Mouse (Mus musculus) spleen, postnatal 14 days (tissue): ENCODE measurements at regions not wholly inside any gene's neighbourhood (a gene's known extent, or its start where the extent isn't known, plus 50 kb on each side); places are given as distances from the start of the nearest gene placed in this dataset.

Experiments used
- DNase-seq, 2 experiments: peaks; one replicate each; pipeline ENCODE4 v3.0.0; 2021 to 2022; ENCODE audit warnings: low spot score in 2 of 2

DNA sequence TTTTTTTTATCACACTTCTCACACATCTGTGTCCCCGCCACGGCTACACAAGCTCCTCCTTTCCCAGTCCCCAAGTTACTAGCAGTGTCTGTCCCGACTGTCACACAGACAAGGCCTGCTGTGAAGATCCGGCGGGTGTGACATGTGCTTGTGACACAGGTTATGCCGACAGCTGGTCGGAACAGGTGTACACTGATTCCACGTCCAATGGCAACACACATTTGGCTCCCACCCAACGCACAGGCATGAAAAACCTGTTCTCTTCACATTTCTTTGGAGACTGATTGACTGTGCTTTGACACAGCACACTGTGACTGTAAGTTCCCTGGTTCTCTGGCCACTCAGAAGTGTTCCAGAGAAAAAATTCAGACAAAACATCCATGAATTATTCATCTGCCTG lies 281.4 kb downstream of the En1 start:
- no peak for DNase-seq

DNA sequence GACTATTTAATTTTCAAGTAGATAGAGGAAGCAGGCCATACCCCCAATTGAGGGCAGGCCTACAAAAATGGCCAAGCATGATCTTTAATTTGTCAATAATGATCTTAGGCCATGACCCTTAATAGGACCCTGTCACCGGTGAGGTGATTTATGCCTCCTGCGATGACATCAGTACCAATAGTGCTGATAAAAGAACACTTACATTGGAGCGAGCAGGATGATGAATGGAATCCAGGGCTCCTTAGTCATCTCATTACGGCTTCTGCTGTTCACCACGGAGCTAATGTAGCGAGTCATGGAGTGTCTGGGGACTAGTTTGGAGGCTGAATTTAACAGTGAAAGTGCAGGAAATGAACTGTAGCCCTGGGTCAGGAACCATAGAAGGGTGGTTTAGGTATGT lies 308.6 kb downstream of the En1 start:
- DNase-seq = no peak

DNA sequence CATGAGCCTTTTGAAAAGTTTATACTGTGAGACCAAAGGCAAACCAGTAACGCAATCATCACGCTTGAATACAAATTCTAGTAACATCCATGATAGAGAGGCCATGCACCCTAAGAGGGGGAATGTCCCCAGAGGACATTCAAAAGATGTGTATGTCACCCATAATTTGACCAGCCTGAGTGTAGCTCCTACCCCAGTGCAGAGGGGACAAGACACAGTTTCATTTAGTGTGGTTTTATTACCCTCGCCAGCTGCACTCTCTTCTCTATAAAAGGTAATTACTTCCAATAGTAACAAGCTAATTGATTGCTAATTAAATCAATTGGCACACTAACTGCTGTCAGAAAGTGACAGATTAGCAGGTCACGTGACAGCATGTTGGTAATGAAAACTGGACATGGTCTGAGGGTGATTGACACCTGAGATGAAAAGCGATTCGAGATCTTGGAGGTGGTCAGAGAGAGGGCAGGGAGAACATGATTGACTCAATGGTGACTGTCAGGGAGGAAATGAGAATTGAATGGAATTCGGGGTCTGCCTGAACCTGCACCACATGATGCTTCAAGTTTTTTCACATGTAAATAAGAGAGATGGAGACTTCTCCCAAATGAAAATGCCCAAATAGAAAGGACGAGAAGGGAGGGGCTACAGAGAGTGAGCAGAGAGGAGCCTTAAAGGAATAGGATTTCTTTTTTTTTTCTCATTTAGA lies 309.9 kb downstream of the En1 start:
- DNase-seq = no peak

DNA sequence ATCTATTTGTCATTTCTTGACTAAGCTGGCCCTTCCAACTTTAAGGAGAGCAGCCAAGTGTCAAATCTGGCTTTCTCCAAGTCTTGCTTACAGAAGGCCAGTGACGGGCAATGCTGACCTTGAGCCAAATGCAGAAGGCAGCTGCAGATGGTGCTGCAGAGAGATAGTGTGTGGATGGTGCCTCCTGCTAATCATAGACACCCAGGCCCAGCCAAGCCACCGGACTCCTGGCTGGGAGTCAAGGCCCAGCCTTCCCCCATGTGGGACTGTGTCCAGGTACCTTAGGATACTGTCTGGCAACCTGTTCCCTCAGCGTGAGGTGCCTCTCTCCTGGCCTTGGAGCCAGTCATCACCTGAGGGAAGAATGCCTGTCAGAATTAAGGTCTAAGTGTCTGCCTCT lies 319.3 kb downstream of the En1 start:
- DNase-seq = no peak

DNA sequence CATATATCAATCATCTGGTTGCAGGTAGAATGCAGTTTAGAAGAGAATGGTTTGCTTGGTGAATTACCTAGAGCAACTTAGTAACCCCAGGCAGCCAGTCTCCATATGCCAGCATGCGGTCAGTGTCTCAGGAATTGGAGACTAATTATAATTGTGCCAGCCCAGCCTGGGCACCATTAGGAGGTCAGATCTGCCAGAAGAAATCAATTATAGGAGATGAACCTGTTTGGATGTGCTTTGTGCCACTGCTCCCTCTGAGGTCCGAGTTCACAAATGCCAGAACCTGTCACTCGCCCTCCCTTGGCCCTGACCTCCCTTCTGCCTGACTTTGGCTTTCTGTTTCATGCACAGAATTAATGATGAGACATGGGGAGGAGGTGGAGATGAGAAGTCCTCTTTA lies 323.1 kb downstream of the En1 start:
- no peak for DNase-seq

DNA sequence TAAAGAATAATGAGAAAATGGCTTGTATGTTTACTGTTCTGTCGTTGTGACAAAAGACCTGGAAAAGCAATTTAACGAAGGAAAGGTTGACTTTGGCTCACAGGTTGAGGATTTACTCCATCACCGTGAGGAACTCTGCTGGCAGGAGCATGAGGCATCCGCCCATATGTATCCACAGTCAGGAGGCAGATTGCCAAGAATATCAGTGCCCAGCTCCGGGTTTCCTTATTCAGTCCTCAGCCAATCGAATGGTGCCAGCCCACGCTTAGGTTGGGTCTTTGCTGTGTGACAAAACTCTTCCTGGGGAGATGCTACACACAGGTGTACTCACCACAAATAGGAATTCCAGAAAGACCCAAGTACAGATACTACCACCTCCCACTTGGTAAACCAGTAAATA lies 327.9 kb downstream of the En1 start:
- DNase-seq = no peak

DNA sequence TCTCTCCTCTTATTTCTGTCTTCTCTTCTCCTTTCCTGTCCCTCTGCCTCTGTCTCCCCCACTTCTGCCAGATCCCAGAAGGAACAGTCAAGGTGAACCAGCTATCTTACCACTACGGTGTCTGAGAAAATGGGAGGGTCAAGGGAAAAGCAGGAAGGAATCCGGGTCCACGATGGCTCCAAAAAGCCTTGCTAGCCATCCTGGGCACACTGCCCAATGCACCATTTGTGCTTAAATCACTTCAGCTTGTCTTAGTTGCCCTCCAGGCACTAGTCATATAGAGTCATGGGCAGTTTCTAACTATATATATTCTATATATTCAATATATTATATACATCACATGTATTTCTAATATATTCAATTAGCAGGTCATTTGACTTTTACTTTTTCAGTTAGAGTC lies 333.1 kb downstream of the En1 start:
- no peak for DNase-seq

DNA sequence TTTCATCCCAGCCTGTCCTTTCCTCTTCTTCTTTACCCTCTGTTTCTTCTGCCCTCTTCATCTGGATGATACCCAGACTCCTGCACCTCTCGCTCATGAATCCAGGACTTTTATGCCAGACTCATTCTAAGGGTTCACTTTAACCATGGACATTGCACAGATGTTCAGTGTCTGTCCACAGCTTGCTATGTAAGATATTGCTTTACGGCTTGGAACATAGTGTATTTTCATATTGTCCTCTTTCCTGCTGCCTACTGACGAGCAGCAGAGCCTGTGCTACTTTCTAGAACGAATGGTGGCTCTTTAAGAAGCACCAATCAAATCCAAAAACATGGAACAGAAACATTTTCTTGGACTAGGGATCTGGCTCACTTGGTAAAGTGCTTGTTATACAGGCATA lies 341.5 kb downstream of the En1 start:
- DNase-seq = no peak

DNA sequence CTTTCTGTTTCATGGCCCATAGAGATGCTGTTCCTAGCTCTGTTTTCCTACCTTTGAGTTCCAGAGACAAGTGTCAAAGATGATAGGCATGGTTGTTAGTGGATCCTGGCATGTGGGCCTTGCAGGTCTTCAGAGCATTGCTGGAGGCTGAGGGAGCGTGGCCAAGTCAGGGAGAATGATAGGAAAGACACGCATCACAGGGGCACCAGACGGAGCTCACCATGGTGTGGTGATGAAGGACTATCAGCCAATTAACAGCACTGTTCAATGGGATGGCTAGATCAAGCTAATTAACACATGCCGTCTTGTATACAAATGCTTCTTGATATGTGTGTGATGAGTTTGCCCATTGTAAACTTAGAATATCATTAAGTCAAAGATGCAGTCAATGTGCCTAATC lies 344.1 kb downstream of the En1 start:
- no peak for DNase-seq

DNA sequence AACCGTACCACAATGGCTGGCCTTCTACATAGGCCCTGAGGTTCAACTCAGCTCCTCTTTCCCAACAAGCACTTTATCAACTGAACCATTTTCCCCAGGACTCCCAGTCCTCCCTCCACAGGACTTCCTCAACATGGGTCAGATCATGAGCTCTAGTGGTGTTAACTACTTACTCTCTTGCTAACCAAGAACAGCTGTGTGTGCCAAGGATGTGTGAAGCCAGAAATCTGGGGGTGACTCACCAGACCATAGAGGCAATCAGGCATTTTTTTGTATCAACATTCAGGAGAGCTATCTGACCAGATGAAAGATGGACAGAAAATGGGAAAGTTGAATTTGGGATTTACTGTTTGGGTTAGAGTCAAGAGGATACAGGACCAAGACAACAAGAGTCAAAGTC lies 359.0 kb downstream of the En1 start:
- DNase-seq = no peak

DNA sequence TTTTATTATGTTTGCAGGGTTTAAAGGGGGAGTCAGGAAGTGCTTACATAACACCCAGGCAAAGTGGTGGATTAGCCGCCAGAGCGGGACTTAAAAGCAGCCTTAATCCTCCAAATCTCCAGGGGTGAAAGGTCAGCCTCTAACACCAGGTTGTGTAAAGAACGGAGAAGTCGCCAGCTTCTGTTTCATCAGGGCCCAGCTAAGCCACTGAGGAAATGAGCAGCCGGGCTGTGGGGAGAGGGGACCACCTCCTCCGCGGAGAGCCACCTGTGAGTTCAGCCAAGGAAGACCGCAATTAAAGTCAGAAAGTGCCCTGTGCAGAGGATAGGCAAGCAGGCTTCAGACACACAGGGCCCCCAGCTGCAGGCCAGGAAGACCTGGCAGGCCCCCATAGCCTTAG lies 359.8 kb downstream of the En1 start:
- no peak for DNase-seq

DNA sequence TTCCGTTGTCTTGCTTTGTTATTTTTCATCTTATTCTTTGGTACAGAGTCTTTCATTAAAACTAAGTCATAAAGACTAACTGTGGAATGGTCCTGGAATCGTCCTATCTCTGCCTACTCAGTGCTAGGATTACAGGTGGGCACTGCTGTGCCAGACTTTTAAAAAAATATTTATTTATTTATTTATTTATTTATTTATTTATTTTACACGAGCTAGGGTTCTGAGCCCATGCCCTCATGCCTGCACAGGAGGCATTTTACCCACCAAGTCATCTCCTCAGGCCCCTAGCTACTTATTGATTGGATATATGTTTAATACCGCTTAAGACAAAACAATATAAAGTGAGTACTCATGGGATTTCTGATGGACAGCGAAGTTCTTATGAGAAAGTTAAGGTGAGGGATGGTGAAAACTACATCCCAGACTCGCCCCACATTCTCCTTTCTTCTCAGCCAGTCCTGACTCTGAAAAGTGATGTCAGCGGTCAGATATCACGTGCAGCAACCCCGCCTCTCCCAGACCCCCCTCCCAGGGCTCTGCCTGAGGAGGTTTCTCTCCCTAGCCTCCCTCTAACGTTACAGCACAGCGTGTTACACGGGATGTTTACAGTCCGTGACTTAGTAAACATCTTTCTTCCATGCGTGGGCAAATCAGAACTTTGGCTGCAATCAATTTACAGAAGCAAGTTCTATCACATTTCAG lies 361.4 kb downstream of the En1 start:
- no peak for DNase-seq

DNA sequence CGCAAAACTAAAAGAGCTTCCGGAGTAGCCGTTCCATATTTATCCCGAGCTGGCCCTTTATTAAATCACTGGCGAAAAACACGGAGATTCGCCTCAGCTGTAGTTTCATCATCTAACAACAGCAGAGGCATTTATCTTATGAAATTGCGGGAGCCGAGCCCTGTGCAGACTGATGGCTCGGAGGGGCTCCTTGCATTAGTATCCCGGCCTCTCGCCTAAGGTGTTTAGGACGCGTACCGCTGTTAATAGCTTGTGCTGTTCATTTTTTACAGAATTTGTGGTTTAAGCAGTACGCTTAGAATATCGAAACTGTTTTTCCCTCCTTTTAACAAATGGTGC lies 361.9 kb downstream of the En1 start:
- DNase-seq = no peak

DNA sequence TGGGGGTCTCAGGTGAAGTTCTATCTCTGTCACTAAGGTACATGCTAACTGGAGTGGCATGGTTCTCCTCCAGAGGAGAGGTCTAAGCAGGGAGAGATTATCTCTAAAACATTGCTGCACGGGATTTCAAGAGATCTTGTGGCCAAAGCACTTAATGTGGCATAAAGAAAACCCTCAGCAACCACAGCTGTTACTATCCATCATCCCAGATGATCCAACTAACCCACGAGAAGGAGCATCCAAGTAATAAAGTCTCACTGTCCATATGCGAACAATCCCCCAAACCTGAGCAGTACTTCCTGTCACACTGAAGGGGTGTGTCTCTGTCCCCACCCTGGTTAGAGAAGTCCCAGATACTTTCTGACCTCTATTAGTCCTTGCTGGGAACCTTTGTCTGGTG lies 363.9 kb downstream of the En1 start:
- DNase-seq = no peak

DNA sequence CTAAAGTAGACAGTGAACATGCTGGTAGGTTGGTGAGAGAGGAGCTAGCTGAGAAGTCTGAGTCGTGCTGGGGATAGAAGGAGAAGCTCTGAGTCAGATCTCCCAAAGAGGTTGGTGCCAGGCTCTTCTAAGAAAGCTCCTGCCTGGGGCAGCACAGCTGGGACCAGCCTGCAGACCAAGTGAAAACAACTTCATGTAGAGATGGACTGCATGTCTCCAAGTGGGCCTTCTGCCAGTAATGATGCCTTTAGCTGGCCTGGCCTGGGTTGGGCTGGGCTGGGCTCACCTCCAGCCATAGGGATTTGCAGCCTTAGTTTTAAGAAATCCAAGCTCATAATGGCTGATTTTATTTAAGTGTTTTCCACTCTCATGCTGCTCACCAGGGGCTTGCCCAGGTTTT lies 357.7 kb downstream of the Insig2 start:
- DNase-seq = no peak

DNA sequence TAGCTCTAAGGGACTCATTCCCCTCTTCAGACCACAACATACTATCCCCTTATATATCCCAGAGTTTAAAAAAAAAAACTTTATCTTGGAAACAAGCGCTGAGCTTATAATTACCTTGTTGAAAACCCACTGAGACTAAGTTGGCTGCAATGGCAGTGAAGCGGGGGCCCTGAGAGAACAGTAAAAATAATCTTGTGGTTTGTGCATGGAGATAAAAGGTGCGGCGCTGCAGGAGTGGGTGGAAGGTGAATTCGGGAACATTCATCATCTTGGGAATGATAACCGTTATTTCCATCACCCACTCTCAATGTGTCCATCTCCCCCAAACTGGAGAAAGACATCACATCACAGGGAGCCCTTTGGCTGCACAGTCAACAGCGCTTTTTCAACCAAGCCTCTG lies 327.9 kb downstream of the Insig2 start:
- no peak for DNase-seq

DNA sequence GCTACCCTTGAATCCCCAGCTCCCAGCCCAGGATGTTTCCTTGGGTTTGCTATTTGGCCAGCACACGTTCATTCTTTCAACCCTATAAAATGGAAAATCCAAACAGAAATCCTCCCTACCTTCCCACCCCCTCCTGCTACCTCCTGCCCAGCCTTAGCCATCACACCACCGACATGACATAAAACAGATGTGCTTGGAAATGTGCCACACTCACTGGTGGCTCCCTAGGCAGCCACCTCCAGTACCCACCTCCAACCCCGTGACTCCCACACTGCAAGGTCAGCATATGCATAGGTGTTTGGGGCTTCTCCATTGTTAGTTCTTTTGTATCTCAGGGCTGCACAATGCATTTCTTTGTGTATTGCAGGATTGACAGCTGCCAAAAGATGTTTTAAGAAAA lies 327.2 kb downstream of the Insig2 start:
- DNase-seq = no peak

DNA sequence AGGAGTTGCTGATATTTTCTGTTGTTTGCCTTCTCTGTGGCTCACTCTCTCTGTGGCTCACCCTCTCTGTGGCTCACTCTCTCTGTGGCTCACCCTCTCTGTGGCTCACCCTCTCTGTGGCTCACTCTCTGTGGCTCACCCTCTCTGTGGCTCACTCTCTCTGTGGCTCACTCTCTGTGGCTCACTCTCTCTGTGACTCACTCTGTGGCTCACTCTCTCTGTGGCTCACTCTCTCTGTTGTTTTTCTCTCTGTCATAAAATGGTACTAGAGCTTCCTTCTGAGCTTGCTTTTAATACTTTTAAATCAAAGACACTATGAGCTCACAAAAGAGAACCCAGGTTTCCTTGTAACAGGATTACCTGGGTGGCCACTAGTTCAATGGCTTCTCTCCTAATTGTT lies 320.3 kb downstream of the Insig2 start:
- no peak for DNase-seq

DNA sequence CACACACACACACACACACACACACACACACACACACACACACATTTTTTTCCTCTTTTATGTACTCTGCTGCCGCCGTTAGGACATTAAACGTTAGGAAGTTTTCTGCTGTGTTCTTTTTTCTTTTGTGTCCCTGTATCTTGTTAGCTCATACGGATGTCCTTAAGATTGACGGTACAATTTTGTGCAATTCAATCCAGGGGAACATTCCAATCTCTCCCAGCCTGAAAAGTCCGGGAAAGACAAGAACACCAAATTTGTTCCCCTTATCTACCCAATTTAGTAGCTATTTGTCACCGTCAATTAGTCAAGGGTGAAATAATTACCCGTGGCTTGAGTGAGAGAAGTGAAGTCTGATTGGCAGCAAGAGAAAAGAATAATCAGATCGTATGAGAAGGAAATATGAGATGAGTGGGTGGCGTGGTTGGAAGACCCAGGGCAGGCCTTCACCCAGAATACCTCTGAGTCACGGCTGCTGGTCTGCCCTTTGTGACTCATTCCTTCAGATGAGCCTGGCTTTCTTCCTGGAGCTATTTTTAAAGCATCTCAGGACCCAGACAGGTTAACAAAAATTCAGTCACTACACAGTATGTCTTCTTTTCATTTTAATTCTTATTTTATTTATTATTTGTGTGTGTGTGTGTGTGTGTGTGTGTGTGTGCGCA lies 318.4 kb downstream of the Insig2 start:
- DNase-seq = no peak

DNA sequence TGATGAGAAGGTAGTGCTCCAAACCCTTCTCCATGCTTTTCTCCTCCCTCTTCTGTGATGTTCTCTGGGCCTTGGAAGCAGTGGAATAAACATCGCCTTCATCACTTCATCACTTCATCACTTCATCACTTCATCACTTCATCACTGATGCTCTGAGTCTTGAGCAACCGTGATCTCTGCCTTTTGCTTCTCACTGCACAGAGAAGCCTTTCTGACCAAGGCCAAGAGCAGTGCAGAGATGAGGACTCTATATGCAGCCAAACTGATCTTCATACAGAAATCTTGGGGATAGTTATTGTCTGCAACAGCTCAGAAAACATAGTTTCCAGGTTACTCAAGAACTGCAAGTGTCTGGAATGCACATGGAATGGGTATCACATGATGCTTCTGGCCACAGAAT lies 303.0 kb downstream of the Insig2 start:
- DNase-seq = no peak

DNA sequence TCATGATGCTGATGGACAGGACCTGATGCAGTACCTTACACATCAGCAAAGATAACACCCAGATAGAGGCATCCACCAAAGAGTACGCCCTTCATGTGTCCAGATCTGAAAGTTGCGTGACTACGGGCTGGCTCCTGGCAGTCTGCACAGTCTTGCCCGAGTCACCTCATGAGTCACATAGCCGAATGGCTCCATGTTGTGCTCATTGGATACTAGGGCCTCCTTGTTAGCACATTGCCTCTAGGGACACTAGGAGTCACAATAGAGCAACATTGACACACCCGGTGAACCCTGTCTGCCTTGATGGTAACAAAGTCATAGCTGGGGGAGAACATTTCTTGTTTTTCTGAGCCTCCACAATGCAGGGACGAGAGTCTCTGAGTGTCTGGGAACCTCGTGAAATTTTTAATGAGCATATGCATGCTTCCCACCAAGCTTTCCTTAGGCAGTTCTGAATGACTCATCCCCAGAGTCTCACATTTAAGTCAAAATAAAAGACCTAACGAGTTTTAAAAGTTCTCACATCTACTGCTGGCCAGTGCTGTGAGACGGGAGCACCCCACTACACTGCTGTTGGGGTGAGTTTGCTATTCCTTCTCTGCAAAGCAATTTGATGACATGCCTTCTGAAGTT lies 297.5 kb downstream of the Insig2 start:
- no peak for DNase-seq

DNA sequence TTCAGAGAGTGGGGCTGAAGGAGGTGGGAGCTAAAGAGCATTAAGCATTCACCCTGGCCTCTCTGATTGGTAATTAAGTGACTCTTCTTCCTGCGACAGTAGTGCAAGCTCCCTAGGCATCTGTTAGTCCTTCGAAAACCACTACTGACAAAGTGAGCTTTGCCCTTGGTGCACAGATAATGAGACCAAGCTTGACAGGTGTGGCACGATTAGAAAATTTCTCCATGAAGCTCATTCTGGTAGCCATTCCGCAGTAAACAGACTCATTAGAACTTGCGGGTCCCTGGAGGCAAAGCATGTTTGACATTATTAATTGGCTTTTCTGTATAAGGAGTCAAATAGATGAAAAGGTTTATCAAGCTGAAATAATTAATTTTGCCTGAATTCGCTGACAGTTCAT lies 285.8 kb downstream of the Insig2 start:
- DNase-seq = no peak

DNA sequence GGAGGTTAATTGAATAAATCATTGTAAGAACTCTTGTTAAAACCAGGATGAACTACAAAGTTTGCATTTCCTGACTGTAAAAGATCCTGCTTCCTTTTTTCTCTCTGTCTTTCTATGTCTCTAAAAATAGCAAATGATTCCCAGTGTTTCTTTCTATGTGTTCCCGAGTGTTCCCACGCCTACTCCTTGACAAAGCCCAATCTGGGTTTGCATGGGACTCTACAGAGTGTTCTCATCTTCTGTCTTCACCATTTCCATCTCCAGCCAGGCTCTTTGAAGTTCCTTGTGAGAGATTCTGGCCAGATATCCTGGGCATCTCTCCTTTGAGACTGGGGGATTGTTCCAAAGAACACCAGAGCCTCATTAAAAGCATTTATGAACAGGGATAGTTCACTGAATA lies 285.0 kb downstream of the Insig2 start:
- DNase-seq = no peak
